Mouse (Mus musculus) lung, embryonic 14.5 days (tissue): ENCODE measurements around the gene Tomm40. TPM values are rescaled to one million over a fixed set of nuclear protein-coding genes. Genes with fewer than 3 reads are reported as not detected.

Experiments used
- ATAC-seq: fragments of 200-750 bp; cut with Nextera tagmentation; 2 replicates; pipeline ENCODE4 v1.8.0; 2017; ENCODE audit warnings: mild to moderate bottlenecking, moderate TSS enrichment, moderate library complexity; ENCODE audit not compliant: insufficient read depth
- DNase-seq: peaks from one replicate; pipeline ENCODE4 v3.0.0-alpha.2; 2015
- H3K27ac ChIP-seq: fragments of 300-500 bp; sonication (generic); 2 replicates; pipeline ENCODE4 v1.5.1; 2014; ENCODE audit warnings: low read depth, mild to moderate bottlenecking, moderate library complexity
- H3K27me3 ChIP-seq: fragments of 300-500 bp; sonication (generic); 2 replicates; pipeline ENCODE4 v1.6.1; 2014; ENCODE audit warnings: low read length, control low read depth; ENCODE audit not compliant: insufficient read depth
- H3K36me3 ChIP-seq: fragments of 300-500 bp; sonication (generic); 2 replicates; pipeline ENCODE4 v1.6.1; 2014; ENCODE audit warnings: control low read depth; ENCODE audit not compliant: insufficient read depth
- H3K4me1 ChIP-seq: fragments of 300-500 bp; sonication (generic); 2 replicates; pipeline ENCODE4 v1.6.1; 2014; ENCODE audit warnings: antibody characterized with exemption, control low read depth; ENCODE audit not compliant: insufficient read depth
- H3K4me2 ChIP-seq: fragments of 300-500 bp; sonication (generic); 2 replicates; pipeline ENCODE4 v1.6.1; 2014; ENCODE audit warnings: mild to moderate bottlenecking
- H3K4me3 ChIP-seq: fragments of 300-500 bp; sonication (generic); 2 replicates; pipeline ENCODE4 v1.5.1; 2014; ENCODE audit warnings: low read depth, low read length
- H3K9ac ChIP-seq: fragments of 300-500 bp; sonication (generic); 2 replicates; pipeline ENCODE4 v1.6.1; 2014
- H3K9me3 ChIP-seq: fragments of 300-500 bp; sonication (generic); 2 replicates; pipeline ENCODE4 v1.6.1; 2016; ENCODE audit warnings: low read depth, low read length, control low read depth
- CTCF ChIP-seq: IDR thresholded peaks from 2 replicates; pipeline ENCODE4 v1.5.1; 2016; ENCODE audit warnings: antibody characterized with exemption, low read depth
- WGBS: fragments of 180-500 bp; shearing (Covaris S2); extraction: QIAGEN DNeasy Blood & Tissue Kit; methylation state at CpG from one replicate; pipeline ENCODE4 v1.1.7; 2014; 5-methylcytosine and 5-hydroxymethylcytosine counted together
- polyA plus RNA-seq: library from polyadenylated mRNA; unstranded; fragments of >200 nt; fragmentation: Nextera tagmentation; extraction: Ambion mirVana; gene quantifications from 2 replicates; pipeline ENCODE4 v1.2.1, GENCODE M21; 2014

Tomm40 gene
- polyA plus RNA-seq = 149 and 168 TPM in 2 replicates

DNA sequence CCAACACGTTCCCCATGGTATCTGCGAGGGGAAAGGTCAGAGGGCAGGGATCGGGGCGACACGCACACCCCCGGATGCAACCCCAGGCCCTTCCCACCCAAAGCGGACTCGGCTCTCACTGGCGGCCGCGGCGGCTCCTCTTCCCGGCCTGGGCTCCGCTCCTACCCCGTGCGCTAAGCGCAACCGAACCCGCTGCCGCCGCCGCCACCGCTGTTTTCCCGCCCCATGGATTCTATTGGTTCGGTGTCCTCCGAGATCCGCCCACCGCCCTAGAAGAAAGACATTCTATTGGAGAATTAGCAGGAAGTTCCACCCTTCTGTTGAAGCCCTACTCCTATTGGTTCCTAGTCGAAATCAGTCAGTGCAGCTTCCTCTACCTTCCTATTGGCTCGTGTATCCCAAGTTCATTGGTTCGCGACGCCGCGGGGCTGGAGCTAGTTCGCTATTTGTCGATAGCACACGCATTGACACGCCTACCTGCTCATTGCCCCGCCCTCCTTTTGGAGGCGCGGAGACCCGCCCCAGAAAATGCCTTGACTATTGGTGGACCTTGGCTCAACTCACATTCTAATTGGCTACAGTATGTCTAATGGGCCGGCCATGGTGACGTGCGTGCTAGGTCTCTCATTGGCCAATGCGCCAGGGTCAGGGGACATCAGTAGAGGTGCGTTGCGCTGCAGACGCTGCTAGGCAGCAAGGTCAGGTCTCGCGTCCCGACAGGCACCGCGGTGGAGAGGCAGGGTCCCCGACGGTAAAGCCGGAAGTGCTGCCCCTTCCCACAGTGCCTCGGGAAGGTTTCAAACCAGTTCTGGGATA lies at the start of gene Tomm40:
Gene Tomm40 (minus strand): TSS at position 200 of the 816 bp plus-strand sequence.
- Histone ChIP-seq H3K4me2 (peak within 1 kb of the TSS; percentile 76), H3K4me3 (peak within 1 kb of the TSS; percentile 98), H3K4me1 (no peaks in the 10 kb centered on the region), H3K9me3 (no peaks in the 10 kb centered on the region), H3K36me3 (peaks cover 65% of the 10 kb centered on the region), H3K9ac (peak within 1 kb of the TSS; percentile 88), H3K27me3 (no peaks in the 10 kb centered on the region), H3K27ac (peak within 1 kb of the TSS; percentile 87)
- DNase-seq (peak; percentile 100), ATAC-seq (peak; percentile 99)
- TF ChIP-seq CTCF = no peak
- under 1% methylated on average over 49 of the region's 59 CpGs for WGBS

GRCm38 (mm10) chr7:19764581-19764980 lies 49.3 kb upstream of the Tomm40 start:
- peaks cover 67% of the 10 kb centered on the region for H3K36me3 ChIP-seq
- H3K4me1 ChIP-seq = peaks cover 7% of the 10 kb centered on the region; the same call in 1 of the 2 replicates
- H3K9me3 ChIP-seq = no peaks in the 10 kb centered on the region
- no peak for DNase-seq
- H3K27me3 ChIP-seq = no peaks in the 10 kb centered on the region
- WGBS = 80% methylated on average over 9 of the region's 9 CpGs
- no peak overlapping the region for H3K9ac ChIP-seq
- no peak overlapping the region for H3K4me2 ChIP-seq
- H3K4me3 ChIP-seq = no peak overlapping the region
- no peak for TF ChIP-seq CTCF
- H3K27ac ChIP-seq = no peak overlapping the region
- ATAC-seq = no peak

- Histone ChIP-seq H3K9ac (no peak overlapping the region), H3K27ac (no peak overlapping the region), H3K9me3 (no peaks in the 10 kb centered on the region), H3K4me3 (no peak overlapping the region), H3K4me1 (peaks cover under 1% of the 10 kb centered on the region; the same call in 1 of the 2 replicates), H3K27me3 (no peaks in the 10 kb centered on the region), H3K36me3 (peaks cover 73% of the 10 kb centered on the region), H3K4me2 (no peak overlapping the region)
- DNase-seq = no peak
- no peak for ATAC-seq
- no peak for TF ChIP-seq CTCF
- 82% methylated on average over 13 of the region's 13 CpGs for WGBS
These were observed 48.7 kb upstream of the Tomm40 start for GRCm38 (mm10) chr7:19763829-19764477.

DNA sequence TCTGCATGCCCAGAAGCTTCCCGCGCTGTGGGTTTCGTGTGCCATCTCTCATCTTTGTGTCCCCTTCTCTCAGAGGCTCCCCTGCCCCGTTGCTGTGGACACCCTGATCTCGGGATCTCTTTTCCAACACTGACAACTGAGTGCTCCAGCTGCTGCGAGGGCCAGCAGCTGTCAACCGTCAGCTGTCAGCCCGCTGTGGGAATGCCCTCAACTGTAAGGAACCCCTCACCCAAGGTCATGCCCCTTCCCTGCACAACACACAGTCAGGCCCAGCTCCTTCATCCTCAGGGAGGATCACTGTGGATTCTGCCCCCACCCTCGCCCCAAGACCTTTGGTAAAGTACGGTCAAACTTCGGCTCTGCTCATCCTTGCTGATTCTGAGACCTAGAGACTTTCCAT lies 47.0 kb upstream of the Tomm40 start:
- no peak for TF ChIP-seq CTCF
- peak; percentile 57 for DNase-seq
- peak; percentile 63 for ATAC-seq
- no peaks in the 10 kb centered on the region for H3K4me1 ChIP-seq
- H3K4me2 ChIP-seq = no peak overlapping the region
- no peaks in the 10 kb centered on the region for H3K9me3 ChIP-seq
- peaks cover 81% of the 10 kb centered on the region for H3K36me3 ChIP-seq
- no peak overlapping the region for H3K9ac ChIP-seq
- 43% methylated on average over 11 of the region's 11 CpGs for WGBS
- no peak overlapping the region for H3K4me3 ChIP-seq
- no peaks in the 10 kb centered on the region for H3K27me3 ChIP-seq
- H3K27ac ChIP-seq = no peak overlapping the region

DNA sequence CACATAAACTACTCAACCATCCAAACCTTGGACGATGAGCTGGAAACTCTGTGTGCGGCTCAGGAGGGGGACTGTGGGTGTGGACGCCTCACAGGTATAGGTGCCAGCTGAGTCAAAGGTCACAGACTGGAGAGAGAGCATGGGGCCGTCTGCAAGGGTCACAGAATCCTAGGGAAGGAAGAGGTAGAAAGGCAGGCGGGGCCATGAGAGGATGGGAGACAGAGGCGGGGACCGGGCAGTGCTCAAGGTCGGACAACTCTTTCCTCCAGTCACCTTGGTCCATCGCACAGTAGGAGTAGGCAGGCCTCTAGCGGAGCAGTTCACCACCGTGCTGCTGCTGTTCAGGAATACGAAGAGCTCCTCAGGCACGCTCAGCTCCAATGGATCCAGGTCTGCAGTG lies 44.8 kb upstream of the Tomm40 start:
- no peaks in the 10 kb centered on the region for H3K9me3 ChIP-seq
- H3K27me3 ChIP-seq = no peaks in the 10 kb centered on the region
- WGBS = 89% methylated on average over 13 of the region's 13 CpGs
- peaks cover 5% of the 10 kb centered on the region; the same call in 1 of the 2 replicates for H3K4me1 ChIP-seq
- H3K4me2 ChIP-seq = no peak overlapping the region
- no peak overlapping the region for H3K4me3 ChIP-seq
- no peak overlapping the region for H3K9ac ChIP-seq
- DNase-seq = no peak
- peaks cover 66% of the 10 kb centered on the region for H3K36me3 ChIP-seq
- H3K27ac ChIP-seq = no peak overlapping the region
- no peak for ATAC-seq
- no peak for TF ChIP-seq CTCF

- no peak overlapping the region for H3K4me2 ChIP-seq
- no peak overlapping the region for H3K27ac ChIP-seq
- ATAC-seq = no peak
- WGBS = 88% methylated on average over 13 of the region's 13 CpGs
- DNase-seq = no peak
- no peak for TF ChIP-seq CTCF
- H3K36me3 ChIP-seq = peaks cover 58% of the 10 kb centered on the region
- H3K4me1 ChIP-seq = peaks cover 5% of the 10 kb centered on the region; the same call in 1 of the 2 replicates
- H3K4me3 ChIP-seq = no peak overlapping the region
- H3K9me3 ChIP-seq = no peaks in the 10 kb centered on the region
- no peak overlapping the region for H3K9ac ChIP-seq
- no peaks in the 10 kb centered on the region for H3K27me3 ChIP-seq
These were observed 43.4 kb upstream of the Tomm40 start for GRCm38 (mm10) chr7:19758623-19759022.
